Mouse (Mus musculus): Measurements from ENCODE around the gene Hist2h2aa2.
"Not testable (repeated sequence)": the region's sequence is repeated elsewhere in the genome, so short reads cannot be mapped to it uniquely, and the experiment has no call there.

Gene Hist2h2aa2

GRCm38 (mm10) chr3:96262979-96263550, 23.0 kb upstream of the Hist2h2aa2 start, which contains the start of gene Hist2h4:
Gene Hist2h4 (minus strand): TSS chr3:96263311.
- intact Hi-C loops (cut with DNase I): loop anchor here (5.0 kb wide), 1 partner anchor 46 kb away; the partner anchor contains the start of genes Bola1 and Hist2h2ab

DNA sequence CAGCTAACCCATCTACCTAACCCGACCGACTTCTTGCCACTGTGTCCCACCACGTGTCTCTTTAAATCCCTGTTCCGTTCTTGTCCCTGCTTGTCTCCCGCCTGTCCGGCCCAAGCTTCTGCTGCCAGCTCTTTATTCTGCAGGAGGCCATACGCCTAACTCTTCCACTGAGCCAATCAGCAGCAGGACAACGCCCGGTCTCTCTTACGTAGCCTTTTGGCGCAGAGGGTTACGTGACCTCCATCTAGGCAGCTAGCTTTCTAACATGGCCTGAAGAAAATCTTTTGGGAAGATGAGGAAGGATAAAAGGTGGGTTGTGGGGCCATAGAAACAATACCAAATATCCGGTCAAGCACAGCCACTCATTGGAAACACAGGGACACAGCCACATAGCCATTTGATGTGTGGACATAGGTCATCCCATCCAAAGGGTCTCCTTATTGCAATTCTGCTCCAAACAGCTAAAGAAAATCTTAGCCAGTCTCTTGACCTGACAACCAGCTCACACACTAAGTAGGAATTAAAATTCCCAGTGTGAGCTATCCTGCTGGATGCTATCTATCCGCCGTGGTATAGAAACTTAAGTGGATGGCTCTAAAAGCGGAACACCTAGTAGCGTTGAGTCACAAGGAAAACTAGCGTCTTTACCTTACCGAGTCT, 22.3 kb upstream of the Hist2h2aa2 start:
- intact Hi-C loops (cut with DNase I): loop anchor here (5.0 kb wide), 1 partner anchor 45 kb away; the partner anchor contains the start of genes Bola1 and Hist2h2ab

DNA sequence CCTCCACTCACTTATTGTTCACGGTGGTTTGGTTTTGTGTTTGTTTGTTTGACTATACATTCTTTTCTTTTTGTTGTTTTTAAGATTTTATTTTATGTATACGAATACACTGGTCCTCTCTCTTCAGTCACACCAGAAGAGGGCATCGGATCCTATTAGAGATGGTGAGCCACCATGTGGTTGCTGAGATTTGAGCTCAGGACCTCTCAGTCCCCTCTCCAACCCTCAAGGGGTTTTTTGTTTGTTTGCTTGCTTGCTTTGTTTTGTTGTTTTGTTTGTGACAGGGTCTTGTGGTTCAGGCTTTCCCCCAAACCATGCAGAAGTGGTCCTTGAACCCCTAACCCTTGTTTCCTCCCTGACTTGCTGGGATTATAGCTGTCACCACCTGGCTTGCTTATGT, 21.5 kb upstream of the Hist2h2aa2 start:
- intact Hi-C loops (cut with DNase I): loop anchor here (5.0 kb wide), 1 partner anchor 44 kb away; the partner anchor contains the start of genes Bola1 and Hist2h2ab

DNA sequence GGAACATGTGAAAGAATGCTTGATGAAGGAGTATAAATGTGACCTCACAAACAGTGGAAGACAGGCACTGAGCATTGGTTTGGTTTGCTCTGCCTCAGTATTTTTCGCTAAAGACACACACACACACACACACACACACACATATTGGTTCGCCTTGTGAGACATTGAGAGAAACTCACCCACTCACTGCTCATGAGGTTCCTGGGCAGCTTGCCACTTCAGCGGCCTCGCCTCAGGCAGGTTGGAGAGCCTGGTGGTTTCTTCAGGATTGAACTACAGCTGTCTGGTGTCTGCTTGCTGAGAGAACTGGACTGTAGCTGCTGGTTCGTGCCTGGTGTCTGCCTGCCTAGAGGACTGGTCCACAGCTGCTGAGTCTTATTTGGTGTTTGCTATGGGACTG, 20.1 kb upstream of the Hist2h2aa2 start:
- intact Hi-C loops (cut with DNase I): loop anchor here (5.0 kb wide), 1 partner anchor 43 kb away; the partner anchor contains the start of genes Bola1 and Hist2h2ab

DNA sequence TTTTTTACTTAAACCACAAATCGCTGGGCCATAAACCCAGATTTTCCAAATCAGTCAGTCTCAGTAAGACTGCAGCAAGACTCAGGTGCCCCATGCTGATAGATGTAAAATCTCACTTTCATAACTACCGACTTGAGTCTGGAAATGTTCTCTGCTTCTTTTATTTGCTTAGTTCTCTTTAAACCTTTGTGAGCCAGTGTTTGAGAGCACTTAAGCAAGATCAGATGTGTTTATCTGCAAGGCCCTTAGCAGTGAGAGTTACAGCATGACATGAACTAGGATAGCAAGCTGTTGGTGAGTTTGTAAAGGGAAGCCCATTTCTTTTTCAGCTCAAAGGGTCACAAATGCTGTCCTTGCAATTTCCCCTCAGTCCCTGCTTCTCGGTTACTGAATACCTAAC, 17.1 kb upstream of the Hist2h2aa2 start:
- intact Hi-C loops (cut with DNase I): no loop called here

GRCm38 (mm10) chr3:96255926-96256593, 16.0 kb upstream of the Hist2h2aa2 start:
- intact Hi-C loops (cut with DNase I): no loop called here

GRCm38 (mm10) chr3:96254683-96255355, 14.7 kb upstream of the Hist2h2aa2 start:
- intact Hi-C loops (cut with DNase I): no loop called here

DNA sequence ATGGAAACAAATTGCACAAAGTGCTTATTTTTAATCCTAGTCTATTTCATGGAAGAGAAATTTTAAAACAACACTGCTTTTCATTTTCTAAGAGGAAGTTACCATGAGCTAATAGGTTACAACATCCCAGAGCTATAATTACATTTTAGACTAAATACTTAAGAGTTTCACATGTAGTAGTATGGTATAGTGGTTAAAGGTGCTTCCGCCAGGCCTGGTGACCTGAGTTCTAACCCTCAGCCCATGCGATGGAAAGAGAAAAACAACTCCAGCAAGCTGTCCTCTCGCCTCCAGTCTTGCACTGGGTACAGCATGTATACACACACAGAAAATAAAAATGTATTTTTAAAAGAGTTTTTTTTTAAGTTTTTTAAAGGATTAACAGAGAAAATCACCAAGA, 11.7 kb upstream of the Hist2h2aa2 start:
- intact Hi-C loops (cut with DNase I): no loop called here

GRCm38 (mm10) chr3:96250890-96251289, 10.8 kb upstream of the Hist2h2aa2 start:
- intact Hi-C loops (cut with DNase I): no loop called here

DNA sequence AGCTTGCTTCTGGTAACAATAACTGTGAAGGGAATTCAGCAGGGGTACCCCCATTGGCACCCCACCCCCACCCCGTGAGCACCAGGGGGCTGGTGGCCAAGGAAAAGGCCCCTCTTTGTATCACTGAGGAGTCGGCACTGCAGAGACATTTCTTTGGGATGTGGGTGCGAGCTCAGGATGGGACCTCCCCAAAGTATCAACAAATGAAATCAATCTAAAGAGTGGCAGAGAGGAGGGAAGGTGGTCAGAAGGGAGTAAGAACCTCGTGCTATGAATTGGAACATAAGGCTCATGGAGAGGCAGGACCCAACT, 8.9 kb upstream of the Hist2h2aa2 start:
- intact Hi-C loops (cut with DNase I): no loop called here

DNA sequence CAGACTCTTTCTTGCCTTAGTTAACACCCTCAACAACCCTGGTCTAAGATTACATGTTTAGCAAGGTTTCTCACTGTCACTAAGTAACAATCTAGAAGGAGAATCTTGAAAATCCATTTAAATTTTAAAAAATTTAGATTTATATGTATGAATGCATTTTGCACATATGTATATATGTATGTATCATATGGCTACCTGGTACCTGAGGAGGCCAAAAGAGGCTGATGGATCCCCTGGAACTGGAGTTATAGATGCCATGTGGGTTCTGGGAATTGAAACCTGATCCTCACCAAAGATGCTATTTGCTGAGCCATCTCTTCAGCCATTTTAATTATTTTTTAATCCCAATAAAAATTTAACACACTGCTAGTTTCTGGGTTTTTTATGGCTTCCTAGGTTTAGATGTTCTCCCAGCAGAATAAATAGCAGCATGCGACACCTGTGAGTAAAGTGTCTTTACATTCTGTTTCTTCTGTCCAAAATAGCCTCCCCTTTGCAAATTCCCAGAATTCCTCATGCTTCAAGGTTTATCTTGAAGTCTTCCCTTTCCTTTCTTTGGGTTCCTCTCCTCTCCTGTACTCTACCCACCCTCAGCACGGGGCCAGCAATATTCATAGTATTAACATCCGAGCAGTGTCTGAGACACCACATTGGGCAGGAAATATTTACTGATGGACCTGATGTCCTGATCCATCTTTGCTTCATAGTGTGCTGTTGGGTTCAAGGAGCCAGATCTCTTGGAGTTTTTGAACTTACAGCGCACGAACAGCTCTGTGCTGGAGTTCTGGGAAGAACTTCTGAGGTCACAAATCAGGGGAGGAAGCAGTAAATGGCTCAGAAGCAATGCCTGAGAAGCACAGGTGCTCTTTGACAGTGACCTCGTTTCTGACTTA, 8.3 kb upstream of the Hist2h2aa2 start:
- intact Hi-C loops (cut with DNase I): no loop called here

- intact Hi-C loops (cut with DNase I): no loop called here
Measured at GRCm38 (mm10) chr3:96247356-96248140, 7.5 kb upstream of the Hist2h2aa2 start.

DNA sequence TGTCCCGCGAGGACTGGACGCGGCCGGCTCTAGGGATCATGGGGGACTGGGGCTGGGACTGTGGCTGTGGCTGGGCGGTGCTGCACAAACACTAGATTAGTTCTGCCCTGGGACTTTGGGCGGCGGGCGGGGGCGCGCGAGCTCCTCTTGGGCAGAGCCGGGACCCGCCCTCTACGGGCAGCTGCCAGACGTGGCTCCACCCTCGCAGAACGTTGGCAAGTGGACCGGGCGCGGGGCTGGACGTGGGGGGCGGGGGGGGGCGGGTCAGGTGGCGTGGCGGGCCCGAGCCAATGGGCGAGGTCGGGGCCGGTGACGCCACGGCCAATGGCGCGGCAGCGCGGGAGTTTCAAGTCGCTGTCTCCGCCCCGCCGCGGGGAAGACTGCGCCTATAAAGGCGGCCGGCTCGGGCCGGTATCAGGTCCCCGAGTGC, 6.4 kb upstream of the Hist2h2aa2 start, which contains the start of gene Hist2h3c1:
Hist2h3c1 (plus strand) TSS at position 259 of the 430 bp plus-strand sequence.
- intact Hi-C loops (cut with DNase I): not testable (repeated sequence)

DNA sequence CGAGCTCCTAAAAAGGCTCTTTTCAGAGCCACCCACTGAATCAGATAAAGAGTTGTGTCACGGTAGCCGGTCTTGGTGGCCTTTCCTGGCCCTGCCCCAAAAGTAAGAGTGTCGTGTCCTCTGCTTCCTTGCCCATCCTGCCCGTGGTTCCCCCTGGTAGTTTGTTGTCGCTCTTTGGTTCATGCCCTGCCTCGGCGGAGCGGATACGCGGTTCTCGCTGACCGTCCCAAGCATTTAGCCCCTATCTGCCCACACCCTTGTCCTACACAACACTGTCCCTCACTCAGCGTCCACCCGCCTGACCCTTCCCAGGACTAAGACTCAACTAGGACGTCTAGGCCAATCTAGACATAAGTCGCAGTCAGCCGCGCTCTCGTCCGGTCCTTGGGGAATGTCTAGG, 5.9 kb upstream of the Hist2h2aa2 start:
- intact Hi-C loops (cut with DNase I): not testable (repeated sequence)

DNA sequence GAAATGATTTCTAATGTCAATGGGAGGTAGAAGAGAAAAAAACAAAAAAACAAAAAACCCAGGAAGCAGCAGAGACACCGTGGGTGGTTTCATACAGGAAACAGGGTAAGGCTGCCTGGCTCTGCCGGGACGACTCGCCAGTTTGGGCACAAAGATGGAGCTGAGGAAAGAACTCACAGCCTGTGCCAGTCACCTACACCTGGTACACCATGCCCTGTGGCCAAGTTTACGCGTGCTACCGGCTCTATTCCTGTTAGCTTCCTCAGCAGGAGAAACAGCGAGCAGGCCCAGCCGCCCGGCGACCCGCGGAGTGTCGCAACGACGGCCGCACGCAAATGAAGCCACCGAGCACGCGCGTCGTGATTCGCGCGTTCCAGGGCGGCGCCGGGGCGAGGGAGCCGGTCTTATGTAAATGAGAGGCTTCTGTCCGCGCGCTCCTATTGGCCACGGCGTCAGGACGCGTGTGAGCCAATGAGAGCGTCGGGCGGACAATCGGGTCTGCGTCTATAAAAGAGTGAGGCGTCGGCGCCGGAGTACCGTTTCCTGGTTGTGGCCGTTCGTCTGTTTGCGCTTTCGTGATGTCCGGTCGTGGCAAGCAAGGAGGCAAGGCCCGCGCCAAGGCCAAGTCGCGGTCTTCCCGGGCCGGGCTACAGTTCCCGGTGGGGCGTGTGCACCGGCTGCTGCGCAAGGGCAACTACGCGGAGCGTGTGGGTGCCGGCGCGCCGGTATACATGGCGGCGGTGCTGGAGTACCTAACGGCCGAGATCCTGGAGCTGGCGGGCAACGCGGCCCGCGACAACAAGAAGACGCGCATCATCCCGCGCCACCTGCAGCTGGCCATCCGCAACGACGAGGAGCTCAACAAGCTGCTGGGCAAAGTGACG, 5.2 kb upstream of the Hist2h2aa2 start, which contains the start of gene Hist2h2aa1:
Hist2h2aa1 (plus strand) TSS at position 495 of the 884 bp plus-strand sequence.
- intact Hi-C loops (cut with DNase I): loop anchor here (2.0 kb wide), 1 partner anchor 24 kb away; the partner anchor contains the start of genes Hist2h2ac and Hist2h2be

DNA sequence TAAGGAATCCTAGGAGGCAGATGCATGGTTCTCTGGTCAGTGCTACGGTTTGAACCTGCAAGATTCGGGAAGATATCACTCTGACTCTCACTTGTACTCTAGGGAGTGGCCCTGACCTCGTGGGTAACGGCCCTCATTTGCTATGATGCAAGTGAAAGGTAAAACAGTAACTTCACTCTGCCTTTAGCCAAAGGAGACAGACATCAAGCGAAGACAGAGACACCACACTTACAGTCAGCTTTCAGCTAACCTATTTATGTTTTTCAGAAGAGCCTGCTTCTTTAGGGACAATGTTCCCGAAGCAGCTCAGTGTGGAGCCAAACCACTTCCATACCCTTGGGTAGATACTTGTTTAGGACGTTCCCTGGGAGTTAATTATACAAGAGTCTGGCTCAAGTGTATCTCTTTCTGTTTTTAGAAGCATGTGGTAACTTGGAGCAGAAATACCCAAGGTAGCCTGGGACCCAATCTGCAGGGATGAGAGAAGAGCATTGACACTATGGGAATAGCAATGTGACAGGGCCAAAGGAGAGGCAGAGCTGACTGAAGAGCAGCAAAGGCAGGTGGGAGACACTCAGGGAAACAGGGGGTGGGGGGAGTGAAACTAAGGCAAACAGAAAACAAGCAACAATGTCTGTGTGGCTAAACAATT, 4.0 kb upstream of the Hist2h2aa2 start:
- intact Hi-C loops (cut with DNase I): loop anchor here (2.0 kb wide), 1 partner anchor 23 kb away; the partner anchor contains the start of genes Hist2h2ac and Hist2h2be

DNA sequence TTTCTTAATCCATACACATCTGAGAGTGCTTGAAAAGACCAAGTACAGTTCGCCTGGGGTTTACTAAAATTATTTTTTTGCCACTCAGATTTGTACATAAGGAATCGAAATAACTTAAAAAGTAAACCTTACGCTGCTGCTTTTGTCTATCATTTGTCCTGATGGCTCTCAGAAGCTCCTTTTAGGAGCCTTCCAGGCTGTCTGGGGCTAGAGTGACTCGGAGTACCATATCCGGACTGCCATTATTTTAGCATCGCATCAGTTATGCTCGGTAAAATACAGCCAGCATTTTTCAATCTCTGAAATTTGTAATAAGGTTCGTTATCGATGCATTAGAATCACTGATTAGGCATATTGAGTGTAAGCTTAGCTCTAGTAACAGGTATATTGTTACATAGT, 722 bp upstream of the Hist2h2aa2 start:
- intact Hi-C loops (cut with DNase I): no loop called here

Measured in adrenal gland (tissue).